Mouse (Mus musculus) ES-Bruce4 (cell line): ENCODE measurements around the gene Fam171a2. TPM values are rescaled to one million over a fixed set of nuclear protein-coding genes. Genes with fewer than 3 reads are reported as not detected.

Experiments used
- H3K27ac ChIP-seq: 2 replicates; pipeline ENCODE4 v1.5.1; 2012; ENCODE audit warnings: low read length, inconsistent platforms; ENCODE audit not compliant: insufficient read depth
- H3K27me3 ChIP-seq: 2 replicates; pipeline ENCODE4 v1.6.1; 2012; ENCODE audit warnings: mild to moderate bottlenecking, low read length, inconsistent platforms; ENCODE audit not compliant: control insufficient read depth, poor library complexity, insufficient read depth, severe bottlenecking
- H3K36me3 ChIP-seq: 2 replicates; pipeline ENCODE4 v1.6.1; 2012; ENCODE audit warnings: inconsistent platforms, mild to moderate bottlenecking, low read length, moderate library complexity; ENCODE audit not compliant: control insufficient read depth, poor library complexity, insufficient read depth, severe bottlenecking
- H3K4me1 ChIP-seq: one replicate; pipeline ENCODE4 v1.8.1; 2011; ENCODE audit warnings: low read length; ENCODE audit not compliant: control insufficient read depth, insufficient read depth
- H3K4me3 ChIP-seq: 2 replicates; pipeline ENCODE4 v1.5.1; 2011; ENCODE audit warnings: low read depth, mild to moderate bottlenecking, low read length
- H3K9ac ChIP-seq: 2 replicates; pipeline ENCODE4 v1.6.1; 2012; ENCODE audit warnings: low read depth, mild to moderate bottlenecking, inconsistent platforms; ENCODE audit not compliant: poor library complexity, severe bottlenecking
- H3K9me3 ChIP-seq: replicated peaks from 2 replicates; pipeline ENCODE4 v1.6.1; 2012; ENCODE audit warnings: mild to moderate bottlenecking, low read length, inconsistent platforms; ENCODE audit not compliant: control insufficient read depth, poor library complexity, insufficient read depth, severe bottlenecking
- CTCF ChIP-seq: IDR thresholded peaks from one replicate; pipeline ENCODE4 v1.8.1; 2011; ENCODE audit warnings: low read depth, low read length
- EP300 ChIP-seq: IDR thresholded peaks from 2 replicates; pipeline ENCODE4 v1.6.1; 2011; ENCODE audit warnings: low read depth, low read length; ENCODE audit not compliant: insufficient read depth
- POLR2A ChIP-seq: IDR thresholded peaks from one replicate; pipeline ENCODE4 v1.8.1; 2011; ENCODE audit warnings: low read length; ENCODE audit not compliant: insufficient read depth
- polyA plus RNA-seq: library from polyadenylated mRNA; stranded (reverse); fragments of >200 nt; gene quantifications from 2 replicates; pipeline ENCODE4 v1.2.4, GENCODE M21; 2011; ENCODE audit warnings: low read depth; ENCODE audit not compliant: missing spikeins, insufficient read depth, insufficient read length

Fam171a2 gene
- polyA plus RNA-seq: 4.4 and 5.4 TPM in 2 replicates

DNA sequence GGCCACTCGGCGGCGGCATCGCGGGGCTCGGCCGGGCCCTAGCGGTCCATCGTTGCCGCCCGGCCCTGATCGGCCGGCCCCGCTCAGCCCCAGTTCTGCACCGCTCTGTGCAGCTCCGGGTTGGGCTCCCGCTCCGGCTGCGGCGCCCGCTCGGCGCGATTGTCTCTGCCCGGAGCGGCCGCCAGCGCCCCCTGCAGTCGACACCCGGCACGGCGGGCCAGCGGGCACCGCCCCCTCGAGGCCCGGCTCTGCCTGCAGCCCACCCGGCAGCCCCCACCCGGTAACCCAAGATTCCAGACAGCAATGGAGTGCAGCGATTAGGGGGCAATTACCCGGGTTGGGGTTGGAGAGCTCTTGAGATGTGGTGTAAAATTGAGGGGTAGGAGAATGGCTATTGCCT is at the start of gene Fam171a2:
Gene Fam171a2, minus strand, starts transcription at position 186 of the 400 bp plus-strand sequence.
- TF ChIP-seq CTCF: peak; percentile 60
- TF ChIP-seq EP300: no peak
- Histone ChIP-seq H3K27me3 (peaks cover 3% of the 10 kb centered on the region; the same call in 1 of the 2 replicates), H3K4me3 (peak within 1 kb of the TSS; percentile 88), H3K4me1 (peaks cover 2% of the 10 kb centered on the region), H3K36me3 (no peaks in the 10 kb centered on the region), H3K9ac (peak within 1 kb of the TSS; percentile 90), H3K9me3 (no peaks in the 10 kb centered on the region), H3K27ac (no peak within 1 kb of the TSS)

DNA sequence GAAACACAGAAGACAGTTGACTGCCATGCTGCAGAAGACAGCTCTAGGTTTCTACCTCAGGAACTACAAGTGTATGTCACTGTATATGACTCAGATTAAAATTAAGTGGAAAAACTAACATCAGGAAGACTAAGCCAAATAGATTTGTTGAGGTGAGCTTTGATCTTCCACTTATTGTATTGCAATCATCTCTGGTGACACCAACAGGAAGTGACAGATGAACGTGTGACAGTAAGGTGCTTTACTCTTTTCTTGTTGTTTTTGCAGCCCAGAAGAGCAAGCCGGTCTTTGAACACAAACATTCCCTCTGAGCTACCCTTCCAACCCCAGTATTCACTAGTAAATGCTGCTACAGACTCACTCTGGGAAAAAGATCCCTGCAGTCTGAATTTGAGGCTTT is 49.2 kb upstream of the Fam171a2 start:
- Histone ChIP-seq H3K27ac (no peak overlapping the region), H3K9me3 (no peaks in the 10 kb centered on the region), H3K4me1 (no peaks in the 10 kb centered on the region), H3K36me3 (peaks cover 22% of the 10 kb centered on the region), H3K4me3 (no peak overlapping the region), H3K27me3 (no peaks in the 10 kb centered on the region), H3K9ac (no peak overlapping the region)
- TF ChIP-seq EP300: no peak
- no peak for TF ChIP-seq POLR2A
- TF ChIP-seq CTCF: no peak

DNA sequence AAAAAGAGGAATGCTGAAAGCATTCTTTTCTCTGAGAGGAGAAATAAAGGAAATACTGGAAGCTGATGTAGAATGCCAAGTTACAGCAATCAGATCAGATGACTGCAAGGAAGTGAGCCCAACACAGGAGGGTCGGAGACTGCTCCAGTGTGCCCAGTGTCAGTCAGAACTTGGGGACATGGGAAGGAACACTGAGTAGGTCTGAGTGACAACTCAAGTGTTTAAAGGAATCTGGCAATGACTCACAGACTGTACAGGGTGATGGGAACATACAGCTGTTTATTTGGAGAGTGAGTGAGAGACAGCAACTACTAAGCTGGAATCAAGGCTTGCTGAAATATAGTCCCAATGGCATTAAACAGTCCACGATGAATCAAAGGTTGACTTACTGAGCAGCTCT is 48.7 kb upstream of the Fam171a2 start:
- no peak overlapping the region for H3K4me3 ChIP-seq
- H3K9me3 ChIP-seq: no peaks in the 10 kb centered on the region
- no peaks in the 10 kb centered on the region for H3K4me1 ChIP-seq
- H3K36me3 ChIP-seq: peaks cover 22% of the 10 kb centered on the region
- H3K27me3 ChIP-seq: no peaks in the 10 kb centered on the region
- no peak for TF ChIP-seq POLR2A
- no peak for TF ChIP-seq CTCF
- TF ChIP-seq EP300: no peak
- H3K9ac ChIP-seq: no peak overlapping the region
- no peak overlapping the region for H3K27ac ChIP-seq

DNA sequence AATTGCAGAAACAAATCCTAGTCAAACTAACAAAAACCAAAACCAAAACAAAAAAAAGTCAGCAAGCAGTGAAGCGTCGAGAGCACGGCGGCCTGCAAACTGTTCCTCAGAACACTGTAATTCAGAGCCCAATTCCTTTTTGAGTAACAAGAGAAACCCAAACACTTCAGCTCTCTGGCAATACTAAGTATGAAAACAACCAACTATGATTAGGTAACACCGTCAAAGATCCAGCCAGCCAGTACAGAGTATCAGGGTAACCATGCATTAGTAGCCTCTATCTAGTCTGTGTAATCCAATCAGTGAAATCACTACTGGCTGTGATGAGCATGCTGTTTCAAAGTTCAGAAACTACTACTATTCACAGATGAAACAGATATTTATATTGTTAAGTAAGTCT is 48.3 kb upstream of the Fam171a2 start:
- Histone ChIP-seq H3K27me3 (no peaks in the 10 kb centered on the region), H3K9me3 (no peaks in the 10 kb centered on the region), H3K4me1 (no peaks in the 10 kb centered on the region), H3K4me3 (no peak overlapping the region), H3K36me3 (peaks cover 21% of the 10 kb centered on the region), H3K27ac (no peak overlapping the region), H3K9ac (no peak overlapping the region)
- TF ChIP-seq POLR2A (no peak), EP300 (no peak), CTCF (no peak)

DNA sequence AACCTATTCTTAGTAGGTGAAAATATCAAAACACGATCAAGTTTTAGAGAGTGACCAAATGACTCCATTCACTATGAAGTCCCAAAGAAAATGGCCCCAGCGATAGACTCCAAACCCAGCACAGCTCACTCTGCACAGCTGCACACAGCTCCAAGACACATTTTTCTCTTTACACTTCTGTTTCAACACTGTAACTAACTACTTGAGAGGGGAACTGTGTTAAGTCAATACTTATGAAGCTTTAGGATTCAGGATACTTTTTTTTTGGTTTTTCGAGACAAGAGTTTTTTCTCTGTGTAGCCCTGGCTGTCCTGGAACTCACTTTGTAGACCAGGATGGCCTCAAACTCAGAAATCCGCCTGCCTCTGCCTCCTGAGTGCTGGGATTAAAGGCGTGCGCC is 47.6 kb upstream of the Fam171a2 start:
- Histone ChIP-seq H3K4me1 (no peaks in the 10 kb centered on the region), H3K9me3 (no peaks in the 10 kb centered on the region), H3K27ac (no peak overlapping the region), H3K4me3 (no peak overlapping the region), H3K9ac (no peak overlapping the region), H3K36me3 (peaks cover 16% of the 10 kb centered on the region), H3K27me3 (no peaks in the 10 kb centered on the region)
- TF ChIP-seq CTCF: no peak
- TF ChIP-seq EP300: no peak
- no peak for TF ChIP-seq POLR2A

DNA sequence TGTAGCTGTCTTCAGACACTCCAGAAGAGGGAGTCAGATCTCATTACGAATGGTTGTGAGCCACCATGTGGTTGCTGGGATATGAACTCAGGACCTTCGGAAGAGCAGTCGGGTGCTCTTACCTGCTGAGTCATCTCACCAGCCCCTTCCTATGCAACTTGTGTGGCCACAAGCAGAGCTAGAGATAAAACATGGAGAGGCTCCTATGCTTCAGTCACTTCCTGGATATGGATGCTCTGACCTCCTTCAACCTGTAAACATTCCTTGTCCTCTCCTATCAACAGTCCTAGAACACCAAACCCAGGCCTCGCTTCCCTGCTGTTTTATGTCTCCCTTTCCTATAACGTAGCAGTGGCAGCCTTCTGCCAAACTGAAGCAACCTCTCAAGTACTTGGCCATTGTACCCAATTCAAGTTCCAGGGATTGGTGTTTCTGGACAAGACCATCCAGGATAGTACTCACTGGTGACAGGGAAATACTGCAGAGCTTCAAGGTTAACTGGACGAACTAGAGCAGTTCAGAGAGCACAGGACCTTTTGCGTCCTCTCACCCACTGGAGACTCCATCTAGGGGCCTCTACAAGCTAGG is 46.7 kb upstream of the Fam171a2 start:
- no peaks in the 10 kb centered on the region for H3K27me3 ChIP-seq
- H3K36me3 ChIP-seq: peaks cover 12% of the 10 kb centered on the region
- H3K9me3 ChIP-seq: no peaks in the 10 kb centered on the region
- TF ChIP-seq CTCF (no peak), POLR2A (no peak), EP300 (no peak)
- H3K9ac ChIP-seq: no peak overlapping the region
- H3K4me1 ChIP-seq: no peaks in the 10 kb centered on the region
- H3K27ac ChIP-seq: peak overlapping the region; percentile 17; the same call in 1 of the 2 replicates
- H3K4me3 ChIP-seq: no peak overlapping the region
